Comparison of ENCODE assay signal across 17 mouse cellular contexts in the genomic region with DNA sequence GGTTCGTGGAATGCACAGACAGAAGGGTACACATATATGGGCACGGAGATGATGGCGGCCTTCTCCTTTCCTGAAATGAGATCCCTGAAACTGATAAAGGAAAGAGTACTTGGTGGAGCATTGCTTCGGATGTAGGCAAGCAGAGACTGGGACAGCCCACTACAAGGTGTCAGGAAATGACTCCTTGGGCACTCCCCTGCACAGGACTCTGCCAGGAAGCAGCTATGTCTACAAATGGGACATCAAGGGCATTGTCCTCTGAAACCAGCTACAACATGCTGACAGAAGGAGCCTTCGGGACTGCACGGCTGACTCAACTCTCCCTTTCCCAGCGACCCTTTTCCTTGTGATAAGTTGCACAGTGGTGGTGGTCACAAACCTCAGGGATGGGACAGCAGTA.
"Had no signal": no experiment of that assay in that cellular context is flagged by ENCODE, and none has a peak within 500 bp of the region (broad histone marks: within the 10 kb centered on the region; RNA-seq: fewer than 3 reads in every experiment).

No protein-coding gene starts in this region.

- H3K27ac ChIP-seq: intestine, embryonic 15.5 days; left cerebral cortex, adult 2 months; macrophage; midbrain, embryonic 12.5 days; midbrain, embryonic 15.5 days; neural tube, embryonic 12.5 days; neural tube, embryonic 15.5 days had no signal

- H3K4me1 ChIP-seq: neural tube, embryonic 12.5 days had no signal

- H3K9me3 ChIP-seq: intestine, embryonic 15.5 days; kidney, embryonic 15.5 days; midbrain, embryonic 12.5 days; midbrain, embryonic 15.5 days; neural tube, embryonic 12.5 days; neural tube, embryonic 15.5 days had no signal

- DNase-seq: kidney, adult 11 months; kidney, adult 8-10 months; kidney, postnatal 10 days; kidney, postnatal 36 days; layer of hippocampus, postnatal 36 days; retina, postnatal 1 day; right cerebral cortex, postnatal 25 days; spleen, adult 18-20 months; thymus, postnatal 25 days had no signal

- H3K4me2 ChIP-seq: intestine, embryonic 15.5 days; kidney, embryonic 15.5 days; midbrain, embryonic 12.5 days; midbrain, embryonic 15.5 days; neural tube, embryonic 12.5 days; neural tube, embryonic 15.5 days had no signal

- H3K36me3 ChIP-seq: midbrain, embryonic 12.5 days; midbrain, embryonic 15.5 days; neural tube, embryonic 15.5 days had no signal

- H3K27me3 ChIP-seq: intestine, embryonic 15.5 days; kidney, embryonic 15.5 days; midbrain, embryonic 15.5 days; neural tube, embryonic 12.5 days; neural tube, embryonic 15.5 days had no signal

- H3K4me3 ChIP-seq: intestine, embryonic 15.5 days; kidney, embryonic 15.5 days; left cerebral cortex, adult 2 months; midbrain, embryonic 12.5 days; midbrain, embryonic 15.5 days; neural tube, embryonic 12.5 days; neural tube, embryonic 15.5 days had no signal

- ATAC-seq: intestine, embryonic 15.5 days; midbrain, embryonic 15.5 days had no signal

- H3K9ac ChIP-seq: intestine, embryonic 15.5 days; kidney, embryonic 15.5 days; midbrain, embryonic 12.5 days; midbrain, embryonic 15.5 days; neural tube, embryonic 12.5 days; neural tube, embryonic 15.5 days had no signal
